Mouse (Mus musculus) heart, adult 11 months (tissue): Measurements from ENCODE around the gene Alkbh1.
"Not testable (repeated sequence)": the region's sequence is repeated elsewhere in the genome, so short reads cannot be mapped to it uniquely, and the experiment has no call there.

Experiments
- DNase-seq: peaks from one replicate; pipeline ENCODE4 v3.0.0; 2022

The Alkbh1 gene

GRCm38 (mm10) chr12:87443700-87444122 lies at the start of gene Alkbh1, which contains the start of gene Slirp:
Alkbh1 (minus strand) TSS chr12:87444017.
Slirp (plus strand) TSS chr12:87443896.
- peak; percentile 98 for DNase-seq

GRCm38 (mm10) chr12:87488683-87489082 lies 44.9 kb upstream of the Alkbh1 start:
- DNase-seq: not testable (repeated sequence)

- not testable (repeated sequence) for DNase-seq
Measured at GRCm38 (mm10) chr12:87482482-87482881, 38.7 kb upstream of the Alkbh1 start.

GRCm38 (mm10) chr12:87474756-87475155 lies 30.9 kb upstream of the Alkbh1 start:
- DNase-seq: no peak

- peak; percentile 99 for DNase-seq
Measured at GRCm38 (mm10) chr12:87471964-87472786, 28.4 kb upstream of the Alkbh1 start, which contains the start of gene Snw1. Snw1 (minus strand) TSS chr12:87472274.

- no peak for DNase-seq
Measured at GRCm38 (mm10) chr12:87471421-87471963, 27.7 kb upstream of the Alkbh1 start.

- DNase-seq: no peak
Measured at GRCm38 (mm10) chr12:87470263-87471136, 26.7 kb upstream of the Alkbh1 start.

- no peak for DNase-seq
Measured at GRCm38 (mm10) chr12:87464678-87465297, 21.0 kb upstream of the Alkbh1 start.

GRCm38 (mm10) chr12:87449456-87449855 lies 5.6 kb upstream of the Alkbh1 start:
- no peak for DNase-seq

GRCm38 (mm10) chr12:87444211-87444610 lies 394 bp upstream of the Alkbh1 start:
- no peak for DNase-seq

GRCm38 (mm10) chr12:87443115-87443699 lies 610 bp downstream of the Alkbh1 start:
- peak; percentile 42 for DNase-seq

- no peak for DNase-seq
Measured at GRCm38 (mm10) chr12:87442177-87443114, 1.4 kb downstream of the Alkbh1 start.

- no peak for DNase-seq
Measured at GRCm38 (mm10) chr12:87428885-87429284, 14.9 kb downstream of the Alkbh1 start.

- no peak for DNase-seq
Measured at GRCm38 (mm10) chr12:87428295-87428694, 15.5 kb downstream of the Alkbh1 start.

- no peak for DNase-seq
Measured at GRCm38 (mm10) chr12:87426354-87427031, 17.3 kb downstream of the Alkbh1 start.

- no peak for DNase-seq
Measured at GRCm38 (mm10) chr12:87424516-87424915, 19.3 kb downstream of the Alkbh1 start.

- no peak for DNase-seq
Measured at GRCm38 (mm10) chr12:87423700-87424099, 20.1 kb downstream of the Alkbh1 start.

GRCm38 (mm10) chr12:87421708-87422507 lies 21.9 kb downstream of the Alkbh1 start:
- no peak for DNase-seq

- no peak for DNase-seq
Measured at GRCm38 (mm10) chr12:87419974-87420485, 23.8 kb downstream of the Alkbh1 start.
